Mouse (Mus musculus) neural tube, embryonic 14.5 days (tissue): ENCODE results near the gene Ccdc190. TPM values are rescaled to one million over a fixed set of nuclear protein-coding genes. Genes with fewer than 3 reads are reported as not detected.

Experiments
- ATAC-seq: fragments of 200-750 bp; cut with Nextera tagmentation; 2 replicates; pipeline ENCODE4 v1.8.0; 2017; ENCODE audit warnings: low read depth, mild to moderate bottlenecking, moderate TSS enrichment, moderate library complexity
- H3K27ac ChIP-seq: fragments of 300-500 bp; sonication (generic); 2 replicates; pipeline ENCODE4 v1.5.1; 2014; ENCODE audit warnings: low read depth, mild to moderate bottlenecking, control low read depth, low read length, moderate library complexity, mixed read lengths
- H3K27me3 ChIP-seq: fragments of 300-500 bp; sonication (generic); 2 replicates; pipeline ENCODE4 v1.6.1; 2014; ENCODE audit warnings: low read length; ENCODE audit not compliant: control insufficient read depth, insufficient read depth
- H3K36me3 ChIP-seq: fragments of 300-500 bp; sonication (generic); 2 replicates; pipeline ENCODE4 v1.6.1; 2014; ENCODE audit warnings: low read length, mixed read lengths; ENCODE audit not compliant: control insufficient read depth, insufficient read depth
- H3K4me1 ChIP-seq: fragments of 300-500 bp; sonication (generic); 2 replicates; pipeline ENCODE4 v1.6.1; 2014; ENCODE audit warnings: low read length; ENCODE audit not compliant: control insufficient read depth, insufficient read depth
- H3K4me2 ChIP-seq: fragments of 300-500 bp; sonication (generic); 2 replicates; pipeline ENCODE4 v1.6.1; 2014; ENCODE audit warnings: mild to moderate bottlenecking, low read depth, low read length, control low read depth
- H3K4me3 ChIP-seq: fragments of 300-500 bp; sonication (generic); 2 replicates; pipeline ENCODE4 v1.5.1; 2014; ENCODE audit warnings: low read depth, low read length, control low read depth, mixed read lengths
- H3K9ac ChIP-seq: fragments of 300-500 bp; sonication (generic); replicated peaks from 2 replicates; pipeline ENCODE4 v1.6.1; 2014; ENCODE audit warnings: low read depth, mild to moderate bottlenecking, control low read depth, low read length, mixed read lengths
- H3K9me3 ChIP-seq: fragments of 300-500 bp; sonication (generic); 2 replicates; pipeline ENCODE4 v1.6.1; 2016; ENCODE audit warnings: low read length; ENCODE audit not compliant: control insufficient read depth
- WGBS: fragments of 180-500 bp; shearing (Covaris S2); extraction: QIAGEN DNeasy Blood & Tissue Kit; methylation state at CpG from one replicate; pipeline ENCODE4 v1.1.7; 2014; 5-methylcytosine and 5-hydroxymethylcytosine counted together
- polyA plus RNA-seq: library from polyadenylated mRNA; unstranded; fragments of >200 nt; fragmentation: Nextera tagmentation; extraction: Ambion mirVana; gene quantifications from 2 replicates; pipeline ENCODE4 v1.2.1, GENCODE M21; 2014

The Ccdc190 gene
- polyA plus RNA-seq, 1 experiment from 2014 or later, result 5.1 TPM

GRCm38 (mm10) chr1:169969516-169969886, 41.1 kb downstream of the Ccdc190 start:
- Histone ChIP-seq H3K9ac (peak overlapping the region; percentile 37; the same call in 1 of the 2 replicates), H3K4me1 (peaks cover 5% of the 10 kb centered on the region), H3K4me3 (peak overlapping the region; percentile 49), H3K4me2 (peak overlapping the region; percentile 59), H3K27ac (peak overlapping the region; percentile 78), H3K36me3 (peaks cover 12% of the 10 kb centered on the region; the same call in 1 of the 2 replicates), H3K27me3 (no peaks in the 10 kb centered on the region), H3K9me3 (no peaks in the 10 kb centered on the region)
- 1% methylated on average over 8 of the region's 9 CpGs for WGBS
- ATAC-seq, result peak; percentile 65

- Histone ChIP-seq H3K4me2 (no peak overlapping the region), H3K36me3 (0 out of 2 replicates have a peak, but pooled peaks cover 5% of the 10 kb centered on the region), H3K27me3 (no peaks in the 10 kb centered on the region), H3K27ac (no peak overlapping the region), H3K9ac (no peak overlapping the region), H3K9me3 (no peaks in the 10 kb centered on the region), H3K4me1 (peaks cover 5% of the 10 kb centered on the region), H3K4me3 (no peak overlapping the region)
- WGBS, result 98% methylated on average over 4 of the region's 4 CpGs
- no peak for ATAC-seq
These were observed 42.5 kb downstream of the Ccdc190 start for GRCm38 (mm10) chr1:169970936-169971335.

GRCm38 (mm10) chr1:169971998-169972397, 43.5 kb downstream of the Ccdc190 start:
- no peak overlapping the region for H3K9ac ChIP-seq
- H3K27me3 ChIP-seq, result no peaks in the 10 kb centered on the region
- no peak overlapping the region for H3K4me2 ChIP-seq
- no peaks in the 10 kb centered on the region for H3K9me3 ChIP-seq
- ATAC-seq, result no peak
- H3K27ac ChIP-seq, result no peak overlapping the region
- H3K4me3 ChIP-seq, result no peak overlapping the region
- WGBS, result 94% methylated on average over 2 of the region's 2 CpGs
- no peaks in the 10 kb centered on the region for H3K36me3 ChIP-seq
- peaks cover 5% of the 10 kb centered on the region for H3K4me1 ChIP-seq

GRCm38 (mm10) chr1:169977621-169978020, 49.2 kb downstream of the Ccdc190 start:
- Histone ChIP-seq H3K9me3 (no peaks in the 10 kb centered on the region), H3K27ac (no peak overlapping the region), H3K4me1 (no peaks in the 10 kb centered on the region), H3K36me3 (no peaks in the 10 kb centered on the region), H3K9ac (no peak overlapping the region), H3K4me2 (no peak overlapping the region), H3K4me3 (no peak overlapping the region), H3K27me3 (no peaks in the 10 kb centered on the region)
- ATAC-seq, result no peak
- WGBS, result 90% methylated on average over 4 of the region's 4 CpGs

Other genes with a start within 250 kb of the Ccdc190 start
- 83.9 and 109 TPM in 2 replicates for gene Rgs4, start 181.0 kb upstream of the Ccdc190 start, polyA plus RNA-seq
- gene Hsd17b7, start 40.6 kb downstream of the Ccdc190 start, polyA plus RNA-seq, result 27.1 and 34.2 TPM in 2 replicates
- gene Ddr2, start 182.1 kb downstream of the Ccdc190 start, polyA plus RNA-seq, result 0.91 and 11.7 TPM in 2 replicates
- 62.4 and 70.7 TPM in 2 replicates for gene Uap1, start 246.3 kb downstream of the Ccdc190 start, polyA plus RNA-seq